Mouse (Mus musculus): Measurements from ENCODE around the gene Trove2. TPM values are rescaled to one million over a fixed set of nuclear protein-coding genes. Genes with fewer than 3 reads are reported as not detected.

Trove2 gene
- polyA plus RNA-seq, 1 experiment from 2014 or later: 5.8 TPM

DNA sequence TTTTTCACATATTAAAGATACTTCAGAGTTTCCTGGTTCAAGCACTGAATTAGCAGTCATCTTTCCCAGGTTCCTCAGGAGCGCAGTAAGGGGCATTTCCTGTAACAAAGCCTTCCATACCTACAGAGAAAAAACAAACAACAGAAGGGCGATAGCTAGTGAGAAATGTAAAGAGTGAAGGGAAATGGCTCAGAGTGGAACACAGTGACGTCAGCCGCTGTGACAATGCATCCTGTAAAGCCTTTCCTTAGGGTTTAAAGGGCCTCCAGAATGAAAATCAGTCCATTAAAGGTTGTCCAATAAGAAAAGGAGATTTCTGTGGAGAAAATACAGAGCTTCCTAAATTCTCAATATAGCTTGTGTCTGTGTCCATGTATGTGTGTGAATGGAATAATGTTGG is 11.1 kb downstream of the Trove2 start:
- H3K79me2 ChIP-seq (ENCODE audit: inconsistent target): no peaks in the 10 kb centered on the region
- H3K27ac ChIP-seq: no peak overlapping the region
- H3K4me3 ChIP-seq (ENCODE audit: inconsistent target): no peak overlapping the region
- WGBS (ENCODE audit: missing documents): 98% methylated on average over 4 of the region's 4 CpGs
- peaks cover 6% of the 10 kb centered on the region; the same call in 1 of the 2 replicates for H3K36me3 ChIP-seq (ENCODE audit: inconsistent target)

DNA sequence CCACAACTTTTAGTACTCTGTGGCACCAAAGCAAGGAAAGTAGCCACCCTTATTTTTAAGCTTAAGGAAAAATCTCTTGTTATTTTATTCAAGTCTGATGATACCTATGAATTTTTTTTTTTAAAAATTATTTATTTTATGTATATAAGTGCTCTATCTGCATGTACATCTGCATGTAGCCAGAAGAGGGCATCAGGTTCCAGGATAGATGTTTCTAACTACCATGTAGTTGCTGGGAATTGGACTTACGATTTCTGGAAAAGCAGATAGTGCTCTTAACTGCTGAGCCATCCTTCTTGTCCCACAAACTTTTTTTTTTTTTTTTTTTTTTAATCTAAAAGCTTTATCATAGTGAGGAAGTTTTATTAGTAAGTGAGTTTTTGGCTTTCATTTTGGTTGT is 12.4 kb downstream of the Trove2 start:
- Histone ChIP-seq H3K4me3 (ENCODE audit: inconsistent target) (no peak overlapping the region), H3K79me2 (ENCODE audit: inconsistent target) (no peaks in the 10 kb centered on the region), H3K27ac (no peak overlapping the region), H3K36me3 (ENCODE audit: inconsistent target) (peaks cover 11% of the 10 kb centered on the region; the same call in 1 of the 2 replicates)
- WGBS (ENCODE audit: missing documents): 92% methylated on average over 1 of the region's 1 CpGs

DNA sequence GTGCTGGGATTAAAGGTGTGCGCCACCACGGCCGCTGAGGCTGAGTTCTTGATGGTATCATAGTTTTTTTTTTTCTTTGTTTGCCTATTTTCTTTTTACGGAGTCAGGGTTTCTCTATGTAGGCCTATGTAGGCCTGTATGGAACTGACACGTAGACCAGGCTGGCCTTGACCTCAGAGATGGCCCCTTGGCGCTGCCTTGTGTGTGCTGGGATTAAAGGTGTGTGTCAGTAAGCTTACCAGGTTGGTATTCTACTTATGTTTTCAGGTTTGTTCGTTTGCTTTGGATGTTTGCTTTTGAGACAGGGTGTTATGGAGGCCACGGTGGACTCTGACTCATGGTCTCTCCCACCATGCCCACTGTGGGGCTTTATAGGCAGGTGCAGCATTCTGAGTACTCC is 14.7 kb downstream of the Trove2 start:
- H3K36me3 ChIP-seq (ENCODE audit: inconsistent target): peaks cover 25% of the 10 kb centered on the region
- 94% methylated on average over 8 of the region's 8 CpGs for WGBS (ENCODE audit: missing documents)
- H3K27ac ChIP-seq: no peak overlapping the region
- H3K4me3 ChIP-seq (ENCODE audit: inconsistent target): no peak overlapping the region
- no peaks in the 10 kb centered on the region for H3K79me2 ChIP-seq (ENCODE audit: inconsistent target)

DNA sequence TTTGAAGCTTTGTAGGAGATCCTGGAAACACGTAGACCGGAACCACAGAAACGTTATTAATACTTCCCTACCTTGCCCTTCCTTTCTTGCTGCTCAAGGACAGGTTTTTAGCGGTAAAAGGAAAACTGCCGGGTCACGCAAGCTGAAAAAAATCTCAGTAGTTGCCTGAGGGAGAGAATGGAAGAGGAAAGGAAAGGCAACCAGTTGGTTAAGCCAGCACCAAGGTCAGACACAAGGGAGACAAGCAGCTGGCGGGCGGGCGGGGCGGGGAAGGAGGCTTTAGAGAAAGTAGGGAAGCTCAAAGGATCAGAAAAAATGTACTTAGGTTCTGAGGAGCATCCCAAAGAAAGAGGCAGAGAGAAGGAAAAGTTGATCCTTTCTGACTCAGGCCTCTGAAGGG is 31.0 kb downstream of the Trove2 start:
- Histone ChIP-seq H3K4me3 (ENCODE audit: inconsistent target) (no peak overlapping the region), H3K79me2 (ENCODE audit: inconsistent target) (no peaks in the 10 kb centered on the region; the same call in 1 of the 2 replicates), H3K27ac (no peak overlapping the region), H3K36me3 (ENCODE audit: inconsistent target) (peaks cover 52% of the 10 kb centered on the region; the same call in 1 of the 2 replicates)
- WGBS (ENCODE audit: missing documents): 94% methylated on average over 9 of the region's 10 CpGs

DNA sequence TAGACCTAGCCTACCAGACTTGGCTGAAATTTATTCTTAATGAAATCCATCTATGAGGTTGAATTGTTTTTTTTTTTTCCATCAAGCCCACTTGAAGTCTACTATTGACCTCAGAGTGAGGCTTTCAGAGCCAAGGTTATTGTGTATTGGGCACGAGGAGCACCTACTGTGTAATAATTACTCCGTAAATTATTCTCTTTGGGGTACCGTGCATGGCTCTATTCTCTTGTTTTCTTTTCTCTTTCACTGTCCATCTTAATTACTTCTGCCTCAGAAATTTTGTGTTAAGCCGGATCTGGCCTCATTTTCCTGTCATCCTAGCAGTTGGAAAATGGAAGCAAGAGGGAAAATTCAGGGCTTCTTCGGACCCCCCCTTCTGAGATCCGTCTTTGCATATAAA is 34.7 kb downstream of the Trove2 start:
- Histone ChIP-seq H3K4me3 (ENCODE audit: inconsistent target) (no peak overlapping the region), H3K27ac (no peak overlapping the region), H3K36me3 (ENCODE audit: inconsistent target) (peaks cover 42% of the 10 kb centered on the region; the same call in 1 of the 2 replicates), H3K79me2 (ENCODE audit: inconsistent target) (no peaks in the 10 kb centered on the region; the same call in 1 of the 2 replicates)
- 90% methylated on average over 6 of the region's 6 CpGs for WGBS (ENCODE audit: missing documents)

DNA sequence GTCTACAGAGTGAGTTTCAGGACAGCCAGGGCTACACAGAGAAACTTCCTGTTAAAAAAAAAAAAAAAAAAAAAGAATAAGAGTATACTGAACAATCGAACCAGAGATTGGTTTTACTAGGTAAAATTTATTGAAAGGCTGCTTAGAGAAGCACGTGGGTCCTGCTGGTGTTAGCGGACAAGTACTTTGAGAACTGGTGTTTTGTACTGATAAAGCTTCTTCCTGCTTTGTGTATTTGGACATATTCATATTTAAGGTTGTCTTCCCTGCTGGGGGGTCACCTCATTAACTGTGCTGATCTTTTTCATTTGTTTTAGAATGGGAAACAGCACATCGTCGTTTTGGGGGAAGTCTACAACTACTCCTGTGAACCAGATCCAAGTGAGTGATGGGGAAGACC is 35.5 kb downstream of the Trove2 start:
- no peak overlapping the region for H3K27ac ChIP-seq
- WGBS (ENCODE audit: missing documents): 79% methylated on average over 5 of the region's 5 CpGs
- peaks cover 33% of the 10 kb centered on the region; the same call in 1 of the 2 replicates for H3K36me3 ChIP-seq (ENCODE audit: inconsistent target)
- no peak overlapping the region for H3K4me3 ChIP-seq (ENCODE audit: inconsistent target)
- no peaks in the 10 kb centered on the region; the same call in 1 of the 2 replicates for H3K79me2 ChIP-seq (ENCODE audit: inconsistent target)

DNA sequence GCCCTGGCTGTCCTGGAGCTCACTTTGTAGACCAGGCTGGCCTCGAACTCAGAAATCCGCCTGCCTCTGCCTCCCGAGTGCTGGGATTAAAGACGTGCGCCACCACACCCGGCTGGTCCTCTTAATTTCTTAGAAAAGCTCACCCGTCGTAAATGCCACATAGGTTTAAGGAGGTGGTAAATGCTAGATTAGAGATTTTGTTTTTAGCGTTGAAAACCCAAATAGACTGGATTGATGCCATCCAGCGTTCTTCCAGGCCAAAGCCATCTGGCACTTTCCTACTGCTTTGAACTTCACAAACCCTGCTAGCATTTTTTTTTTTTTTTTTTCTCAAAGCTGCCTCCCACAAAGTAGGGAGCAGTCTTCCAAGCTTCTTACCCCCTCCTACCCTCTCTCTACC is 36.3 kb downstream of the Trove2 start:
- 93% methylated on average over 8 of the region's 10 CpGs for WGBS (ENCODE audit: missing documents)
- H3K4me3 ChIP-seq (ENCODE audit: inconsistent target): no peak overlapping the region
- no peaks in the 10 kb centered on the region; the same call in 1 of the 2 replicates for H3K79me2 ChIP-seq (ENCODE audit: inconsistent target)
- no peak overlapping the region for H3K27ac ChIP-seq
- peaks cover 26% of the 10 kb centered on the region; the same call in 1 of the 2 replicates for H3K36me3 ChIP-seq (ENCODE audit: inconsistent target)

DNA sequence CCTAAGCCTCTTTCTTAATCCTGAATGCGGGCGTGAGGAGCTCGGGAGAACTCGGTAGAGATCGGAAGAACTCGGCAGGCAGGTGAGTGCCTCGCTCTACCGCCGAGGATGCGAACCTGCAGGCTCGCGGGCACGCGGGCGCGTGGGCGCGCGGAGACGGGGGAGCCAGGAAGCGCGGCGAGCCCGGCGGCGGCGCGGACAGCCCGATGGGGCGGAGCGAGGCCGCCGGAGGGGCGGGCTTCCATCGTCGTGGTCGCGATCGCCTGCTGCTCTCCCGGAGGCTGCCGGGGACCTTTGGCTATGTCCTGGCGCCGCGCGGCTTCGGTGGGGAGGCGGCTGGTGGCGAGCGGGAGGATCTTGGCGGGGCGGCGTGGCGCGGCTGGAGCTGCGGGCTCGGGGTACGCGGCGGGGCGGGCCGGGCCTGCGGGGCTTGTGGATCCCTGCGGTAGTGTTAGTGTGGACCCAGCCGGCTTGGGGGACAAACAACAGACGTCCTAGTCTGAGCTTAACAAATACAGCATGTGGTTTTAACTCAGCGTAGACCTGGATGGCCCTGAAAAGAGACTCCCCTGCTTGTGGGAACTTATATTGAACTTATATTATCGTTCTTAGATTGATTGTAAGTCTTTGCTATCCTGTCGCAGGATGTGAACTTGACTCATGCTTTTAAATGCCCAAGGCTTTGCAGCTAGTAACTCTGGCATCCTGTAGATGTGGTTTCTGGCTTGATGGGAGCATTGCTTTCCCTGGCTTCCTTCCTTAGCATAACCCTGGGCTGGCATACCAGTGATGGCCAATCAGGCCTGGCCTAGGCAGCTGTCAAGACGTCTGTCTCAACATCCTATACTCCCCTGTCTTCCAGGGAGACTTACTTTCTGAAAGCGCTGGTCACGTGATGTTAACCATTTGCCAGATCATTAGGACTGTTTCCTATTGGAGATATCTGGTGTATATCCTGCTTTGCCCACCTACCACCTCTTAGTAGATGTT is 37.2 kb downstream of the Trove2 start:
- H3K4me3 ChIP-seq (ENCODE audit: inconsistent target): peak overlapping the region; percentile 63
- H3K27ac ChIP-seq: no peak overlapping the region
- peaks cover 16% of the 10 kb centered on the region; the same call in 1 of the 2 replicates for H3K36me3 ChIP-seq (ENCODE audit: inconsistent target)
- under 1% methylated on average over 59 of the region's 71 CpGs for WGBS (ENCODE audit: missing documents)
- no peaks in the 10 kb centered on the region; the same call in 1 of the 2 replicates for H3K79me2 ChIP-seq (ENCODE audit: inconsistent target)

DNA sequence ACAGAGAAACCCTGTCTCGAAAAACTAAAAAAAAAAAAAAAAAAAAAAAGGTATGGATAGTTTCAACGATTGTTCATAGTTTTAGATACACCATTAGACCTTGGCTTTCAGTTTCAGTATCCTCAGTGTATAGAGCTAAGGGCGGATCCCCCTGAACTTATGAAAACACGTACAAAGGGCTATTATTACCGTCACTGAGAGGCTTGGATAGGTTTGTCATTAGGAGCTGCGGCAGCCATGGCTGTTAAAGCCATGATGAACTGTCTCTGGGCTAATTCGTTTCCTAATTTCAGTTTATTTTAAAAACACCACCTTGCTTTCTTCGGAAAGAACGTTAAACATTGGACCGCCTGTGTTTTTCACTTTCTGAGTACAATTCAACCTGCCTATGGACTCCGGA is 38.1 kb downstream of the Trove2 start:
- H3K27ac ChIP-seq: no peak overlapping the region
- 14% methylated on average over 11 of the region's 11 CpGs for WGBS (ENCODE audit: missing documents)
- H3K4me3 ChIP-seq (ENCODE audit: inconsistent target): peak overlapping the region; percentile 63
- peaks cover 8% of the 10 kb centered on the region; the same call in 1 of the 2 replicates for H3K36me3 ChIP-seq (ENCODE audit: inconsistent target)
- no peaks in the 10 kb centered on the region; the same call in 1 of the 2 replicates for H3K79me2 ChIP-seq (ENCODE audit: inconsistent target)

DNA sequence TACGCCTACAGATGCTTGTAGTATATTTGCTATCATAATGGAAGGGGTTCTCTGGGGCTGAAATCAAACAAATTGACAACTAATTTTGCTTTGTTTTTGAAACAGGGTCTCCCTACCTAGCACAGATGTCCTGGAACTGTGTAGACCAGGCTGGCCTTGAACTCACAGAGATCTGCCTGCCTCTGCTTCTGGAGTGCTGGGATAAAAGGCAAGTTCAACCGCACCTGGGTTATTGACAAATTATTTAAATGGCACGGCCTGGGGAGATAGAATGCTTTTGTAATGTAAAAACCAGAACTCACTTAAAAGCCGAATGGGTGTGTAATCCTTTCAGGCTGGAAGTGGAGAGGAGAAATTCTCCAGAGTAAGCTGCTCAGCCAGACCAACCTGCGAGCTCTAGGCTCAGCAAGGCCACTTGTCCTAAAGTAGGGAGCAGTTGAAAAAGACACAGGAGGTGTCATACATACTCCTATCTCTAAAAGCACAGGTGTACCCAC is 42.9 kb downstream of the Trove2 start:
- Histone ChIP-seq H3K27ac (no peak overlapping the region), H3K4me3 (ENCODE audit: inconsistent target) (no peak overlapping the region), H3K36me3 (ENCODE audit: inconsistent target) (no peaks in the 10 kb centered on the region), H3K79me2 (ENCODE audit: inconsistent target) (no peaks in the 10 kb centered on the region)
- 89% methylated on average over 5 of the region's 5 CpGs for WGBS (ENCODE audit: missing documents)

DNA sequence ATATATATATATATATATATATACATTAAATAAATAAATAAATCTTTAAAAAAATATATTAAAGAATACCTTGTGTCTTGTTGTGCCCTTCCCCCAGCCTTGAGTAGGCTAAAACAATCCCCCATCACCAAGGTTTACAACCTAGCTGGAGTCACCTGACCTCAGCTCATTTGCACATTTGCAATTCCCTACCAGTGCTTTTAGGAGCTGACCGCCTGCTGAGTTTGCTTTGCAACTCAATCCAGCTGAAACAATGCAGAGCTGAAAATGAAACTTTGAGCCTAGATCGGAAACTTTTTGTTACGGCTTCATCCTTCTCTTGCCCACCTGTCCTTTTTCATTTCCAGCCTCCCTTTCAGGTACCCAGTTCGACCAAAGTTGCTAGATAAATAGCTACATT is 45.2 kb downstream of the Trove2 start:
- no peak overlapping the region for H3K4me3 ChIP-seq (ENCODE audit: inconsistent target)
- H3K27ac ChIP-seq: no peak overlapping the region
- H3K36me3 ChIP-seq (ENCODE audit: inconsistent target): no peaks in the 10 kb centered on the region
- 82% methylated on average over 4 of the region's 4 CpGs for WGBS (ENCODE audit: missing documents)
- no peaks in the 10 kb centered on the region for H3K79me2 ChIP-seq (ENCODE audit: inconsistent target)

DNA sequence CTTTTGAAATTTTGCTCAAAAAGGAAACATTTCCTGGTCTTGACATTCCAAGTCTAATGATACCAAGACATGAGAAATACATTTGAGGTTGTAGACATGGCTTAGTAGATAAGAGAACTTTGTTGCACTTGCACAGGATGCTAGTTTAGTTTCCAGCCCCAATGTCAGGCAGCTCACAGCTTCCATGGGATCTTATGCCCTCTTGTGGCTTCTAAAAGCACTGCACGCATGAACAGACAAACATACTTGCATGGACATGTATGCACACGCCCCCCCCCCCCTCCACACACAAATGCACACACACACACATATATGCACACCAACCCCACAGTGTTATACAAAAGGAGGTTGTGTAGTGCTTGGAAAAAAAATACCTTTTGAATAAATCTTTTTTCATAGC is 46.0 kb downstream of the Trove2 start:
- WGBS (ENCODE audit: missing documents): 84% methylated on average over 2 of the region's 2 CpGs
- H3K27ac ChIP-seq: no peak overlapping the region
- no peak overlapping the region for H3K4me3 ChIP-seq (ENCODE audit: inconsistent target)
- H3K36me3 ChIP-seq (ENCODE audit: inconsistent target): no peaks in the 10 kb centered on the region
- H3K79me2 ChIP-seq (ENCODE audit: inconsistent target): no peaks in the 10 kb centered on the region

DNA sequence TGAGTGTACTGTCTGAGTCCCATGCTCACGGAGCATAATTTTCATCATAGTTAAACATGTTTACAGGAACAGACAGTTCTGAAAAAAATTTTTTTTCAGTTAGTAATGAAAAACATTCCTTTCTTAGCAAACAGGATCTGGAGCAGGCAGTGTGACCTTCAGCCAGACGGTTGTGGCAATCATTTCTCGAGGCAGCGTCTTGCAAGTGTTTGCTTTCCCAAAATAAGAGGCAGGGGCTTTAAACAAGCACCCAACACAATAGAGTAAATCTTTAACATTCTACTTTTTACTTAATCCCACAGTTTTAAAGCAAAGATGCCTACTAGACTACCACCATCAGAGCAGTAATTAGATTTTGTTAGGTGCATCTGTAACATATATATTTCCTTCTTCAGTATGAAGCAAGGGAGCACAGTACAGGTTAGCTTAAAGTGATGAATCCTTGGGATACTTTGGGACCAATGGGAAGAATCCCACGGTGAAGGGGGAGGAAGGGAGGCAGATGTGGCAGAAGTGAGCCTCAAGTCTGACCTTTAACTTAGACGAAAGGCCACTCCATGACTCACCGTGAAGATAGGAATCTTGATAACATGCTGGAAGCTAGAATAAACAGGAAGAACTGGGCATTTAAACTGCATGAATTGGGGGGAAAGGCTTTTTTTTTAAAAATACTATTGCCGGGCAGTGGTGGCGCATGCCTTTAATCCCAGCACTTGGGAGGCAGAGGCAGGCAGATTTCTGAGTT is 49.0 kb downstream of the Trove2 start:
- Histone ChIP-seq H3K36me3 (ENCODE audit: inconsistent target) (no peaks in the 10 kb centered on the region), H3K4me3 (ENCODE audit: inconsistent target) (no peak overlapping the region), H3K79me2 (ENCODE audit: inconsistent target) (no peaks in the 10 kb centered on the region), H3K27ac (no peak overlapping the region)
- WGBS (ENCODE audit: missing documents): 78% methylated on average over 9 of the region's 9 CpGs

DNA sequence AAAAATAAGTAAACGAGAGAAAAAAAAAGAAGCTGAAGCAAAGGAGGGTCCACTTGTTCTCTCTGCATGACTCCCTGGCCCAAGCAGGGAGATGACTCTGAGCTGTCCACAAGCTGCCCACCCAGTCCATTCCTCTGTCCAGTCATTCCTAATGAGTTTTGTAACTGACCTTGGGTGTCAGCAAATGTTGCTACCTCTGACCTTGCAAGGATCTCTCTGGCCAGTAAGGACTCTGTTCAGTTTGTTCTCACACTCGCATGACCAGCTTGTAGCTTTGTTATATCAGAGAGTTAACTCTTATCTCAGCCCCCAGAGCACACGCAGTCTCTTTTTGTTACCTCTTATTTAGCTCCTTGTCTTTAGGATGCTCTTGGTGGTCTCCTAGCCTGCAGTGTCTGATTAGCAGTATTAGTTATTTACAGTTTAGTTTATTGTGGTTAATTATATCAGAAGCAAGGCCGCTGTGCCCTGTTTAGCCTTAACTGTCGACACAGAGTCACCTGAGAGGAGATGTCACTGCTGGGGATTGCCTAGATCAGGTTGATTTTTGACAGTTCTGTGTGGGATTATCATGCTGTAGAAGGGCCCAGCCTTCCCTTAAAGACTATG is 52.3 kb downstream of the Trove2 start:
- no peak overlapping the region for H3K4me3 ChIP-seq (ENCODE audit: inconsistent target)
- WGBS (ENCODE audit: missing documents): 92% methylated on average over 4 of the region's 5 CpGs
- no peak overlapping the region for H3K27ac ChIP-seq
- no peaks in the 10 kb centered on the region for H3K79me2 ChIP-seq (ENCODE audit: inconsistent target)
- no peaks in the 10 kb centered on the region for H3K36me3 ChIP-seq (ENCODE audit: inconsistent target)
